Mouse (Mus musculus): ENCODE data around the gene Ncoa6.

DNA sequence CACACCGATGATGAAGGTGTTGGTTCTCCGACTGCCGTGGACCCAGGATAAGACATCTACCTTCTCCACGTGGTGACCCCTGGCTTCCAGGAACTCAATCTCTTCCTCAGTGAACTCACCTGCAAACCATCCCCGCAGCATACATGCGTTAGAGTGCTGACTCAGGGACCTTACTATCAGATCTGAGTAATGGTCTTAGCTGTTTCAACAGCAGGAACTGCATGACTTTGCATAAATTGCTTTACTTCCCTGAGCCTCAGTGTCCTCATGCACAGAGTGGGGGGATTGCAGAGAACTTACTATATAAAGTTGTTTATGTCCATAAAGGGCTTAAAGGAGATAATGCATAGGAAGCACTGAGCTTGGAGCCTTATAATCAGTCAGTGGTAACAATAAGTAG is 17.3 kb upstream of the Ncoa6 start:
- TF ChIP-seq CTCF (IDR thresholded peaks at IDR 0.05; ENCODE audit: low read depth) (no peak), EP300 (optimal IDR thresholded peaks at IDR 0.05) (no peak)

All from stomach, postnatal 0 days (tissue).